Mouse (Mus musculus): ENCODE results near the gene 2310034G01Rik.

2310034G01Rik gene

DNA sequence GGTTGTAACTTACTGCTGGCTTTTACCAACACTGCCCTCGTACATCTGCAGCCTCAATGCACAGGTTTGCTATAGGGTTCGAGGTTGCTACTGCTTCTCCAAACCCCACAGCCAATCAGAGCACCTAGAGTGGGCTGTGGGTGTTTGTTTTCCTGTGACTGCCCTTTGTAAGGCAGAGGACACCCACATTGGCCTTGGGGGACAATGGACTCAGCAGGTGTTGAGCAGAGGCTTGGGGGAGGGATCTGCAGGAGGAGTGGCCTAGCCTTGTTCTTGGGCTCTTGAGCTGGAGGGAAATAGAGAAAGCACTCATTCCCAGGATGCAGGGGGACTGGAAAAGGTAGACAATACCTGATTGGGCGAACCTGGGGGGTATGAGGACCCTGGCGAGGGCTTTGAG is 8.3 kb upstream of the 2310034G01Rik start:
- DNase-seq (ENCODE audit: low read depth, low spot score) = no peak

GRCm38 (mm10) chr19:46357344-46358280 is 7.5 kb upstream of the 2310034G01Rik start:
- DNase-seq (ENCODE audit: low read depth, low spot score) = no peak

- DNase-seq (ENCODE audit: low read depth, low spot score) = peak; percentile 83
Measured at GRCm38 (mm10) chr19:46356701-46357138, 6.6 kb upstream of the 2310034G01Rik start.

GRCm38 (mm10) chr19:46349550-46349949 is 552 bp downstream of the 2310034G01Rik start:
- DNase-seq (ENCODE audit: low read depth, low spot score) = no peak

DNA sequence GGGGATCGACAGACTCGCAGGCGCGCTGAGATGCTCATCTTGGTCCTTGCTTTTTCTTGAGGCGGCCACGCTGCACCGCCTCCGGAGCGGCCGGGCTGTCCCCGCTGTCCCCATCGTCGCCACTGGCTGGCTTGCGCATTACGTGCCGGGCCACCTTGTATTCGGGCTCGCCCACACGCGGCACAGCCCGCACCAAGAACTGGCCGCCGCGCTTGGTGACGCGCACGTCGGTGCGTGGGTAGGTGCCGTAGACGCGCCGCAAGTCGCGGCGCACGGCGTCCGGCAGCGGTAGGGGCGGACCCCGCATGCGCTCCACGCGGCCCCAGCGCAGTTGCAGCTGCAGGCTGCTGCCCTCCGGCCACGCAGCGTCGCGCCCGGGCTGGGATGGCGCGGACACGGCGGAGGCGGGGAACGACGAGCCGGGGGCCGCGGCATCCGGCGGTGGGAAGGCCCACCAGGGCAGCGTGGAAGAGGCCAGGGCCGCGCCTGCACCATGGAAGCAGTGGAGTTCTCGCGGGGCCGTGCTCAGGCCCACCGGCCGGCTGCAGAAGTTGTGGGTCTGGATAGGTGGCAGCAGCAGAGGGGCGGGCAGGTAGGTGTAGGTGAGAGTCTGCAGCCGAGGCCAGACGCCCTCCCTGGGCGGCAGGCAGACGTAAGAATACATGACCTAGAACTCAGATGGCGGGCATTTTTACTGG is 1.2 kb downstream of the 2310034G01Rik start:
- peak; percentile 77 for DNase-seq (ENCODE audit: low read depth, low spot score)

DNA sequence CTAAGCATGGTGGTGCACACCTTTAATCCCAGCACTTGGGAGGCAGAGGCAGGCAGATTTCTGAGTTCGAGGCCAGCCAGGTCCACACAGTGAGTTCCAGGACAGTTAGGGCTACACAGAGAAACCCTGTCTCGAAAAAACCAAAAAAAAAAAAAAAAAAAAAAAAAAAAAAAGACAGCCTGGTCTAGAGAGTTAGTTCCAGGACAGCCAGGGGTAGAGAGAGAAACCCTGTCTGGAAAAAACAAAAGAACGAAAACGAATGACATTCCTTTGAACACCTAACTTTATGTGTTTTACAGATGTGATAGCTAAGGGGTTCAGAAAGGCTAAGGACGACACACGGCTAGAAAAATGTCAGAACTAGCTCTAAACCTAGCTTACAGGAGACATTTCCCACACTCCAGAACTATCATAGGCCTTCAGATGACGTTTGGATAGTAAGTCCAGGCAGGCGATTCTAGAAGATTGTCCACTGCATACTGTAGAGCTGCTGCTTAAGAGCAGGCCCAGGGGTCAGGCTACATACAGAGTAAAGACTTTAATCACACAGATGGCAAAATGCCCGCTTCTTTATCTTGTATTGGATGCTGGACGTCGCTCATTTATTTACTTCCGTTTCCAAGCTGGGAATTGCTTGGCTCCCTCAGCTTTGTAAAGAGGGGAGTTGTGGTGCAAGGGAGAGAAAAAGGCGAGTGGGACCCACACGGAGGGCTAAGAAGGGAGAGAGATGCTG is 2.0 kb downstream of the 2310034G01Rik start:
- DNase-seq (ENCODE audit: low read depth, low spot score) = no peak

- no peak for DNase-seq (ENCODE audit: low read depth, low spot score)
Measured at GRCm38 (mm10) chr19:46347146-46347545, 3.0 kb downstream of the 2310034G01Rik start.

DNA sequence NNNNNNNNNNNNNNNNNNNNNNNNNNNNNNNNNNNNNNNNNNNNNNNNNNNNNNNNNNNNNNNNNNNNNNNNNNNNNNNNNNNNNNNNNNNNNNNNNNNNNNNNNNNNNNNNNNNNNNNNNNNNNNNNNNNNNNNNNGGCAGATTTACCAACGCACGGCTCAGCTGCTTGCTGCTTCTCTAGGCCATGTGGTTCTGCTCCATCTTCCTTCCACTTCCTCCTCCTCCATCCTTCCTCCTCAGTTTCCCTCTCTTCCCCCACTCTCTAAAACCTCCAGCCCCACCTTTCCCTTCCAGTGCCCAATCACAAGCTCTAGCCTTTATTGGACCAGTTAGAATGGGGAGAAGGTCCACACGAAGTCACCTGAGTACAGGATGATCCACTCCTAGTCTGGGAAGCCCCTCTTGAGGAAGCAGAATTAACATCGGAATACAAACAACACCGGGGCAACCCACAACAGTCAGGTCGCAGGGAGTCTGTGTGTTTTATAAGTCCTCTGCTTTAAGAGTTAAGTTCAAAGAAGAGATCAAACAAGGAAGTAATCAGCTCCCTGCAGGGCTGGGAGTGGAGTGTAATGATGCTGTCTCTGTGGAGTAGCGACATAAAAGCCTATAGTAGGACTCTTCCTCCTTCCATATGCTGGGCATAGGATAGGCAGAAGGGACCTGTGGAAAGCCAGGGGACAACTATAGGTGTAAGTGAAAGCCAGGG is 5.2 kb downstream of the 2310034G01Rik start:
- DNase-seq (ENCODE audit: low read depth, low spot score) = no peak

DNA sequence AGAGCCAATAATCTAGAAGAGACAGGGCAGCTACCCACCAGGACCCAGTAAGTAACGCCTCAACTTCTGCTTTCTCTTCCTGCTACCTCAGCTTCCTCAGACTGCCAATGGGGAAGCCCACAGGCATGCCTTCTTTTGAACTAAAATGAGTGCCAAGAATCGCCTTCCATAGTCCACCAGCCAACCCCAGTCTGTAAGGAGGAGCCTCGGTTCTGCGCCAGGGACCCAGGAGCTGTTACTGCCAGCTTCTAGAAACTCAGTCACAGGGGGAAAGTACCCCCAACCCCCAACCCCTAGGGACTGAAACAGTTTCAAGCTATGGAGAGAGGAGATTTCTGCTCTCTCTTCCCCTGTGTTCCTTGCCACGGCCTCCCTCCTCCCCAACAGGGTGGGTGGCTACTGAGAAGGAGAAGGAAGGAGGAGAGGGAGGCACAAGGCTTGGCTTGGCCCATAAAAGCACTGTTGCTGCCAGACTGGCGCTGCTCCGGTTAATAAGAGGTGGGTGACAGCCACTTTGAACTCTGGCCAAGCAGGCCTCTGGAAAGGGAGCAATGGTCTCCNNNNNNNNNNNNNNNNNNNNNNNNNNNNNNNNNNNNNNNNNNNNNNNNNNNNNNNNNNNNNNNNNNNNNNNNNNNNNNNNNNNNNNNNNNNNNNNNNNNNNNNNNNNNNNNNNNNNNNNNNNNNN is 10.7 kb downstream of the 2310034G01Rik start:
- no peak for DNase-seq (ENCODE audit: low read depth, low spot score)

DNA sequence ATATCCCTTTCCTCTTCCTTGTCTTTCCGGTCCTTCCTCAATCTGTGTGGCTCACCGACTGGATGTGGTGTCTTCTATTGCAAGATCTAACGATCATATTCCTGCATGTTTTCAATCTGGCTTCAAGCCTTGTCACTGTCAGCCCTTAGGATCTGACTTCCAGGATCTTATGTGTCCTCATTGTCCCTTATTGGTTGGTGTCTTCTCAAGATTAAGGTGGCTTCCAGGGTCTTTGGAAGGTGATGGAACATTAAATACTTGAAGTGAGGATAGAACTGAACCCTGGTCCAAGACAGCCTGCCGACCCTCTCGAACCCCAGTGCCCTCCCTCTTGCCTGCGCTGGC is 11.2 kb downstream of the 2310034G01Rik start:
- DNase-seq (ENCODE audit: low read depth, low spot score) = no peak

- DNase-seq (ENCODE audit: low read depth, low spot score) = peak; percentile 95
Measured at GRCm38 (mm10) chr19:46338331-46338936, 11.7 kb downstream of the 2310034G01Rik start, which contains the start of gene Cuedc2. Cuedc2 (minus strand) TSS chr19:46338702.

GRCm38 (mm10) chr19:46337719-46338330 is 12.3 kb downstream of the 2310034G01Rik start:
- DNase-seq (ENCODE audit: low read depth, low spot score) = no peak

- DNase-seq (ENCODE audit: low read depth, low spot score) = no peak
Measured at GRCm38 (mm10) chr19:46333906-46334305, 16.2 kb downstream of the 2310034G01Rik start.

DNA sequence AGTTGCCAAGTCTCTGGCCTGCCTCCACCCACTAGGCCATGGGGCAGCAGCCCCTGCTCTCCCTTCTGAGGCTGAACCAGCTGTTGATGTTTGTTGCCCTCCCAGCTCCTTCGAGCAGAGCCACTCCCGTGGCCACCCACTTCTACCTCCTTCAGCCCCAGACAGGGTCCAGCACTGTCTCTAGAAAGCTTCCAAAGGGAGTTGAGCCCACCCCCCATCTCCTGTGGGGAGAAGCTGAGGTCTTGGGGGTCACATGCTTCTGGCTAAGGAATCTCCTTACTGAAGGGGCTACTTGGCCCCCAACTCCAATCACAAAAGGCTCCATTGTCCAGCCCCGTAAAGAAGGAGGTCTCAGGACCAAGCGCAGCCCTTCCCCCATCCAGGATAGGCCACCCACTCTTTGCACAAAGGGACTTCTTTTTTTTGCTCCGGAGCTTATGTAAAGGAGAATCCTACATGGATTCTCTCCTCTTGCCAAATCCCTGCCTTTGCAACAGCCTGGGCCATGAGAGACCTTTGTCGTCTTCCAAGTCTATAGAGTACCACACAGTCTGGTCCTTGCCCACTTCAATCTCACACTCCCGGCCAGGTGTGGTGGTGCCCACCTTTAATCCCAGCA is 17.3 kb downstream of the 2310034G01Rik start:
- DNase-seq (ENCODE audit: low read depth, low spot score) = no peak

- no peak for DNase-seq (ENCODE audit: low read depth, low spot score)
Measured at GRCm38 (mm10) chr19:46331936-46332335, 18.2 kb downstream of the 2310034G01Rik start.

GRCm38 (mm10) chr19:46331326-46331725 is 18.8 kb downstream of the 2310034G01Rik start:
- no peak for DNase-seq (ENCODE audit: low read depth, low spot score)

DNA sequence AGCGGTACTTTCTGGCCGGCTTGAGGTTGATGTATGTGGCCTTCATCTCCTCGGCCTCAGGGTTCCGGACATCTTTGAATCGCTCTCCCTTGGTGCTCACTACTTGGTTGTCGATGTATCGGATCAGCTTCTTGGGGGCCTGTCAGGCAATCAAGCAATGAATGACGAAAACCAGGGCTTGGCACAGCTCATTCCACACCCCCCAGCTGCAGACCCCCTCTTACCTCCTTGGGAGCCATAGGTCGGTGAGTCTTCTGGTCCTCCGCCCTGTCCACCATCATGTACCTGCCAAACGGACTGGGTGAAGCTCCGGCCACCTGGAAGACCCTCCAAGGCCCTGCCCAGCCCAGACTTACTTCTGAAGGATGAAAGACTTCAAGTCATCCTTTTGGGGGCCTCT is 19.4 kb downstream of the 2310034G01Rik start:
- DNase-seq (ENCODE audit: low read depth, low spot score) = no peak

GRCm38 (mm10) chr19:46329951-46330350 is 20.2 kb downstream of the 2310034G01Rik start:
- DNase-seq (ENCODE audit: low read depth, low spot score) = peak; percentile 69

DNA sequence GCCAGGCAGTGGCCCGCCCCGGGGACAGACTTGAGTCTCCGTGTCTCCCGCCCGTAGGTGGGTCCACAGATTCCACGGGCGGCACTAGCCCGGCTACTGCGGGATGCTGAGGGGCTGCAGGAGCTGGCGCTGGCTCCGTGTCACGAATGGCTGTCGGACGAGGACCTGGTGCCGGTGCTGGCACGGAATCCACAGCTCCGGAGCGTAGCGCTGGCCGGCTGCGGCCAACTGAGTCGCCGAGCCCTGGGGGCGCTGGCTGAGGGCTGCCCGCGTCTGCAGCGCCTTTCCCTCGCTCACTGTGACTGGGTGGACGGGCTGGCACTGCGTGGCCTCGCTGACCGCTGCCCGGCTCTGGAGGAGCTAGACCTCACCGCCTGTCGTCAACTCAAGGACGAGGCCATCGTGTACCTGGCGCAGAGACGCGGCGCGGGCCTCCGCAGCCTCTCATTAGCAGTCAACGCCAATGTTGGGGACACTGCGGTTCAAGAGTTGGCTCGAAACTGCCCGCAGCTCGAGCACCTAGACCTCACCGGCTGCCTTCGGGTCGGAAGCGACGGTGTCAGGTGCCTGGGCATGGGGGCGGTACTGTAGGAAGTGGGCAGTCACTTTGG is 21.0 kb downstream of the 2310034G01Rik start:
- no peak for DNase-seq (ENCODE audit: low read depth, low spot score)

Measured in retina, postnatal 7 days (tissue).